Mouse (Mus musculus): ENCODE measurements at regions not wholly inside any gene's neighbourhood (a gene's known extent, or its start where the extent isn't known, plus 50 kb on each side); places are given as distances from the start of the nearest gene placed in this dataset.

- no peak for DNase-seq
Measured at GRCm38 (mm10) chr5:40441239-40441638, 686.0 kb upstream of the Hs3st1 start.

GRCm38 (mm10) chr5:40402721-40403120, 647.4 kb upstream of the Hs3st1 start:
- DNase-seq, result peak; percentile 50

GRCm38 (mm10) chr5:40394798-40395197, 639.5 kb upstream of the Hs3st1 start:
- DNase-seq, result peak; percentile 4

- DNase-seq, result no peak
Measured at GRCm38 (mm10) chr5:40389591-40389990, 634.3 kb upstream of the Hs3st1 start.

GRCm38 (mm10) chr5:40366956-40367355, 611.7 kb upstream of the Hs3st1 start:
- no peak for DNase-seq

GRCm38 (mm10) chr5:40331237-40331636, 576.0 kb upstream of the Hs3st1 start:
- DNase-seq, result no peak

- no peak for DNase-seq
Measured at GRCm38 (mm10) chr5:40308510-40308909, 553.2 kb upstream of the Hs3st1 start.

- DNase-seq, result peak; percentile 18
Measured at GRCm38 (mm10) chr5:40304777-40305176, 549.5 kb upstream of the Hs3st1 start.

- no peak for DNase-seq
Measured at GRCm38 (mm10) chr5:40294868-40295693, 539.8 kb upstream of the Hs3st1 start.

- no peak for DNase-seq
Measured at GRCm38 (mm10) chr5:40282330-40282729, 527.1 kb upstream of the Hs3st1 start.

GRCm38 (mm10) chr5:40246664-40247063, 491.4 kb upstream of the Hs3st1 start:
- DNase-seq, result peak; percentile 17

All from right cerebral cortex, adult 18-20 months (tissue).